Mouse (Mus musculus) forebrain, embryonic 11.5 days (tissue): ENCODE results near the gene Rara. TPM values are rescaled to one million over a fixed set of nuclear protein-coding genes. Genes with fewer than 3 reads are reported as not detected.

Source experiments
- ATAC-seq: fragments of 200-750 bp; cut with Nextera tagmentation; replicated peaks from 2 replicates; pipeline ENCODE4 v1.8.0; 2017; ENCODE audit warnings: moderate TSS enrichment; ENCODE audit not compliant: low FRiP score
- DNase-seq: peaks from one replicate; pipeline ENCODE4 v3.0.0-alpha.2; 2017; ENCODE audit warnings: low spot score
- H3K27ac ChIP-seq: fragments of 300-500 bp; sonication (generic); 2 replicates; pipeline ENCODE4 v1.5.1; 2014; ENCODE audit warnings: low read depth, low read length
- H3K27me3 ChIP-seq: fragments of 300-500 bp; sonication (generic); 2 replicates; pipeline ENCODE4 v1.6.1; 2014; ENCODE audit warnings: mild to moderate bottlenecking, low read length, mixed read lengths; ENCODE audit not compliant: control insufficient read depth, insufficient read depth
- H3K36me3 ChIP-seq: fragments of 300-500 bp; sonication (generic); 2 replicates; pipeline ENCODE4 v1.6.1; 2014; ENCODE audit warnings: mild to moderate bottlenecking, low read length, moderate library complexity, mixed read lengths; ENCODE audit not compliant: control insufficient read depth, insufficient read depth
- H3K4me1 ChIP-seq: fragments of 300-500 bp; sonication (generic); replicated peaks from 2 replicates; pipeline ENCODE4 v1.6.1; 2014; ENCODE audit warnings: low read length, mixed read lengths; ENCODE audit not compliant: control insufficient read depth, insufficient read depth
- H3K4me2 ChIP-seq: fragments of 300-500 bp; sonication (generic); 2 replicates; pipeline ENCODE4 v1.6.1; 2014; ENCODE audit warnings: low read depth, mild to moderate bottlenecking, low read length, moderate library complexity, mixed read lengths; ENCODE audit not compliant: severe bottlenecking
- H3K4me3 ChIP-seq: fragments of 300-500 bp; sonication (generic); 2 replicates; pipeline ENCODE4 v1.5.1; 2014; ENCODE audit warnings: low read depth, low read length
- H3K9ac ChIP-seq: fragments of 300-500 bp; sonication (generic); 2 replicates; pipeline ENCODE4 v1.6.1; 2014; ENCODE audit warnings: low read length
- H3K9me3 ChIP-seq: fragments of 300-500 bp; sonication (generic); 2 replicates; pipeline ENCODE4 v1.6.1; 2016; ENCODE audit warnings: low read length, mixed read lengths; ENCODE audit not compliant: control insufficient read depth
- WGBS: fragments of 180-500 bp; shearing (Covaris S2); extraction: QIAGEN DNeasy Blood & Tissue Kit; methylation state at CpG from one replicate; pipeline ENCODE4 v1.1.7; 2014; 5-methylcytosine and 5-hydroxymethylcytosine counted together
- polyA plus RNA-seq: library from polyadenylated mRNA; unstranded; fragments of >200 nt; fragmentation: Nextera tagmentation; extraction: Ambion mirVana; gene quantifications from 2 replicates; pipeline ENCODE4 v1.2.1, GENCODE M21; 2014

Gene Rara
- polyA plus RNA-seq, 1 experiment from 2014 or later: 23.3 TPM

GRCm38 (mm10) chr11:99019844-99020243 lies 92.2 kb downstream of the Rara start:
- H3K27ac ChIP-seq: no peak overlapping the region
- no peak overlapping the region for H3K4me2 ChIP-seq
- ATAC-seq: no peak
- H3K27me3 ChIP-seq: no peaks in the 10 kb centered on the region
- no peaks in the 10 kb centered on the region for H3K4me1 ChIP-seq
- H3K36me3 ChIP-seq: peaks cover 30% of the 10 kb centered on the region
- no peak overlapping the region for H3K9ac ChIP-seq
- H3K9me3 ChIP-seq: no peaks in the 10 kb centered on the region
- no peak overlapping the region for H3K4me3 ChIP-seq
- WGBS: 96% methylated on average over 6 of the region's 6 CpGs
- no peak for DNase-seq

- Histone ChIP-seq H3K4me1 (no peaks in the 10 kb centered on the region), H3K36me3 (peaks cover 14% of the 10 kb centered on the region), H3K27ac (no peak overlapping the region), H3K4me2 (peak overlapping the region; percentile 64), H3K9ac (peak overlapping the region; percentile 97), H3K9me3 (no peaks in the 10 kb centered on the region), H3K4me3 (peak overlapping the region; percentile 88), H3K27me3 (no peaks in the 10 kb centered on the region)
- ATAC-seq (no peak), DNase-seq (no peak)
- WGBS: 84% methylated on average over 5 of the region's 5 CpGs
Observed at GRCm38 (mm10) chr11:99022384-99022933, 94.8 kb downstream of the Rara start.

GRCm38 (mm10) chr11:99023094-99023493 lies 95.5 kb downstream of the Rara start:
- Histone ChIP-seq H3K4me2 (peak overlapping the region; percentile 64), H3K9ac (peak overlapping the region; percentile 97), H3K9me3 (no peaks in the 10 kb centered on the region), H3K4me1 (no peaks in the 10 kb centered on the region), H3K27me3 (no peaks in the 10 kb centered on the region), H3K36me3 (peaks cover 11% of the 10 kb centered on the region), H3K4me3 (peak overlapping the region; percentile 88), H3K27ac (no peak overlapping the region)
- DNase-seq (no peak), ATAC-seq (no peak)
- WGBS: 10% methylated on average over 4 of the region's 4 CpGs

GRCm38 (mm10) chr11:99023500-99024467 lies 96.2 kb downstream of the Rara start, which contains the start of gene Top2a:
Gene Top2a, minus strand, starts transcription at chr11:99024189.
- DNase-seq (peak; percentile 93), ATAC-seq (peak; percentile 94)
- Histone ChIP-seq H3K9me3 (no peaks in the 10 kb centered on the region), H3K9ac (peak within 1 kb of the TSS; percentile 97), H3K36me3 (peaks cover 11% of the 10 kb centered on the region), H3K4me3 (peak within 1 kb of the TSS; percentile 88), H3K27ac (peak within 1 kb of the TSS; percentile 71; the same call in 1 of the 2 replicates), H3K4me1 (no peaks in the 10 kb centered on the region), H3K4me2 (peak within 1 kb of the TSS; percentile 64), H3K27me3 (no peaks in the 10 kb centered on the region)
- under 1% methylated on average over 54 of the region's 54 CpGs for WGBS

Other genes with a start within 250 kb of the Rara start
- gene Psmd3, start 245.3 kb upstream of the Rara start, polyA plus RNA-seq: 208 and 220 TPM in 2 replicates
- gene Csf3, start 226.6 kb upstream of the Rara start, polyA plus RNA-seq: not detected in 2 replicates
- 75.9 and 76.6 TPM in 2 replicates for gene Med24, start 198.4 kb upstream of the Rara start, polyA plus RNA-seq
- 35.9 and 36.9 TPM in 2 replicates for gene Thra, start 187.2 kb upstream of the Rara start, polyA plus RNA-seq
- gene Nr1d1, start 152.5 kb upstream of the Rara start, polyA plus RNA-seq: 1.0 and 1.6 TPM in 2 replicates
- 24.0 and 28.4 TPM in 2 replicates for gene Msl1, start 132.3 kb upstream of the Rara start, polyA plus RNA-seq
- gene Casc3, start 122.9 kb upstream of the Rara start, polyA plus RNA-seq: 59.9 and 63.2 TPM in 2 replicates
- 2.0 and 2.5 TPM in 2 replicates for gene Rapgefl1, start 91.0 kb upstream of the Rara start, polyA plus RNA-seq
- 5.5 and 6.3 TPM in 2 replicates for gene Wipf2, start 64.2 kb upstream of the Rara start, polyA plus RNA-seq
- 52.8 and 54.7 TPM in 2 replicates for gene Cdc6, start 20.0 kb upstream of the Rara start, polyA plus RNA-seq
- 0.23 TPM in 1 of 2 replicates, not detected in the other for gene Gjd3, start 55.2 kb downstream of the Rara start, polyA plus RNA-seq
- 446 and 476 TPM in 2 replicates for gene Top2a, start 96.4 kb downstream of the Rara start, polyA plus RNA-seq
- gene Igfbp4, start 113.4 kb downstream of the Rara start, polyA plus RNA-seq: 246 and 252 TPM in 2 replicates
- gene Tns4, start 161.5 kb downstream of the Rara start, polyA plus RNA-seq: 0.27 and 0.65 TPM in 2 replicates
- 0.31 TPM in 1 of 2 replicates, not detected in the other for gene Ccr7, start 227.3 kb downstream of the Rara start, polyA plus RNA-seq